Mouse (Mus musculus) spleen, adult 2 months (tissue): ENCODE results near the gene Smpx. TPM values are rescaled to one million over a fixed set of nuclear protein-coding genes. Genes with fewer than 3 reads are reported as not detected.

Source experiments
- DNase-seq, 2 experiments: peaks; one replicate each; pipeline versions ENCODE4 v3.0.0 to v3.0.0-alpha.2; 2012 to 2021; ENCODE audit warnings: low spot score in 2 of 2, low read depth in 1 of 2
- H3K27ac ChIP-seq: fragments of 200-500 bp; 2 replicates; pipeline ENCODE4 v1.5.1; 2012; ENCODE audit warnings: low read length, inconsistent platforms; ENCODE audit not compliant: insufficient read depth
- H3K27me3 ChIP-seq: fragments of 200-500 bp; 2 replicates; pipeline ENCODE4 v1.6.1; 2012; ENCODE audit warnings: mild to moderate bottlenecking, moderate library complexity, low read length, inconsistent platforms; ENCODE audit not compliant: control insufficient read depth, insufficient read depth
- H3K36me3 ChIP-seq: fragments of 200-500 bp; 2 replicates; pipeline ENCODE4 v1.6.1; 2012; ENCODE audit warnings: mild to moderate bottlenecking, low read length, inconsistent platforms; ENCODE audit not compliant: control insufficient read depth, insufficient read depth
- H3K4me1 ChIP-seq: fragments of 200-500 bp; 2 replicates; pipeline ENCODE4 v1.6.1; 2011; ENCODE audit warnings: inconsistent platforms; ENCODE audit not compliant: control insufficient read depth, insufficient read depth, insufficient read length
- H3K4me3 ChIP-seq: fragments of 200-500 bp; 2 replicates; pipeline ENCODE4 v1.5.1; 2011; ENCODE audit warnings: mild to moderate bottlenecking, inconsistent platforms; ENCODE audit not compliant: insufficient read depth, insufficient read length; ENCODE audit errors: extremely low read depth
- CTCF ChIP-seq: fragments of 200-500 bp; IDR thresholded peaks from 2 replicates; pipeline ENCODE4 v1.5.1; 2011; ENCODE audit warnings: mild to moderate bottlenecking, inconsistent platforms; ENCODE audit not compliant: insufficient read depth, insufficient read length, insufficient replicate concordance; ENCODE audit errors: extremely low read depth
- POLR2A ChIP-seq: fragments of 200-500 bp; IDR thresholded peaks from 2 replicates; pipeline ENCODE4 v1.6.1; 2011; ENCODE audit warnings: low read depth, low read length, inconsistent platforms
- WGBS: fragments of 180-500 bp; shearing (Covaris S2); methylation state at CpG from one replicate; pipeline ENCODE4 v1.1.7; 2018; 5-methylcytosine and 5-hydroxymethylcytosine counted together
- polyA plus RNA-seq: library from polyadenylated mRNA; depleted of rRNA; stranded (reverse); fragments of >200 nt; gene quantifications from 2 replicates; pipeline ENCODE4 v1.2.3, GENCODE M21; 2012; rRNA removed

The Smpx gene
- not detected in 2 replicates for polyA plus RNA-seq

- Histone ChIP-seq H3K36me3 (no peaks in the 10 kb centered on the region), H3K27me3 (no peaks in the 10 kb centered on the region), H3K27ac (no peak within 1 kb of the TSS), H3K4me1 (no peaks in the 10 kb centered on the region), H3K4me3 (no peak within 1 kb of the TSS)
- no peak for DNase-seq
- TF ChIP-seq CTCF = no peak
- TF ChIP-seq POLR2A = no peak
- 73% methylated on average over 8 of the region's 8 CpGs for WGBS
These were observed at the start of gene Smpx for GRCm38 (mm10) chrX:157698862-157699261. Gene Smpx (plus strand): TSS chrX:157698910.

- Histone ChIP-seq H3K36me3 (no peaks in the 10 kb centered on the region), H3K4me1 (no peaks in the 10 kb centered on the region), H3K4me3 (no peak overlapping the region), H3K27me3 (no peaks in the 10 kb centered on the region), H3K27ac (no peak overlapping the region)
- DNase-seq = no peak
- TF ChIP-seq CTCF (no peak), POLR2A (no peak)
These were observed 43.7 kb upstream of the Smpx start for GRCm38 (mm10) chrX:157655047-157655446.

GRCm38 (mm10) chrX:157657356-157657755 is 41.4 kb upstream of the Smpx start:
- no peaks in the 10 kb centered on the region for H3K4me1 ChIP-seq
- no peak overlapping the region for H3K27ac ChIP-seq
- H3K36me3 ChIP-seq = no peaks in the 10 kb centered on the region
- TF ChIP-seq CTCF = no peak
- no peak for TF ChIP-seq POLR2A
- H3K4me3 ChIP-seq = no peak overlapping the region
- no peak for DNase-seq
- H3K27me3 ChIP-seq = no peaks in the 10 kb centered on the region

- Histone ChIP-seq H3K27ac (no peak overlapping the region), H3K4me3 (no peak overlapping the region), H3K4me1 (no peaks in the 10 kb centered on the region), H3K27me3 (no peaks in the 10 kb centered on the region), H3K36me3 (no peaks in the 10 kb centered on the region)
- TF ChIP-seq CTCF (no peak), POLR2A (no peak)
- 73% methylated on average over 2 of the region's 2 CpGs for whole genome bisulfite sequencing
- no peak for DNase-seq
These were observed 26.9 kb upstream of the Smpx start for GRCm38 (mm10) chrX:157671820-157672219.

GRCm38 (mm10) chrX:157674667-157675350 is 23.9 kb upstream of the Smpx start:
- no peak for DNase-seq
- Histone ChIP-seq H3K27ac (no peak overlapping the region), H3K27me3 (no peaks in the 10 kb centered on the region), H3K4me1 (no peaks in the 10 kb centered on the region), H3K36me3 (no peaks in the 10 kb centered on the region), H3K4me3 (no peak overlapping the region)
- TF ChIP-seq CTCF = no peak
- no peak for TF ChIP-seq POLR2A
- 66% methylated on average over 3 of the region's 3 CpGs for WGBS

GRCm38 (mm10) chrX:157691186-157691585 is 7.5 kb upstream of the Smpx start:
- H3K4me1 ChIP-seq = no peaks in the 10 kb centered on the region
- no peaks in the 10 kb centered on the region for H3K27me3 ChIP-seq
- H3K27ac ChIP-seq = no peak overlapping the region
- no peak for DNase-seq
- TF ChIP-seq CTCF = no peak
- TF ChIP-seq POLR2A = no peak
- 81% methylated on average over 4 of the region's 4 CpGs for WGBS
- no peaks in the 10 kb centered on the region for H3K36me3 ChIP-seq
- no peak overlapping the region for H3K4me3 ChIP-seq

- no peak overlapping the region for H3K4me3 ChIP-seq
- WGBS = 82% methylated on average over 5 of the region's 5 CpGs
- no peaks in the 10 kb centered on the region for H3K27me3 ChIP-seq
- H3K36me3 ChIP-seq = no peaks in the 10 kb centered on the region
- DNase-seq = no peak
- no peaks in the 10 kb centered on the region for H3K4me1 ChIP-seq
- TF ChIP-seq CTCF (no peak), POLR2A (no peak)
- no peak overlapping the region for H3K27ac ChIP-seq
These were observed 1.0 kb upstream of the Smpx start for GRCm38 (mm10) chrX:157697591-157698135.
